Mouse (Mus musculus) embryo, embryonic 10 days (tissue): ENCODE measurements around the gene Icam4.
"Not testable (repeated sequence)": the region's sequence is repeated elsewhere in the genome, so short reads cannot be mapped to it uniquely, and the experiment has no call there.

Experiments used
- DNase-seq: peaks from one replicate; pipeline ENCODE4 v3.0.0-alpha.2; 2015; ENCODE audit warnings: low spot score

Gene Icam4

GRCm38 (mm10) chr9:21029291-21030054 lies at the start of gene Icam4:
Icam4 (plus strand) TSS chr9:21029373.
- peak; percentile 90 for DNase-seq

- no peak for DNase-seq
Observed at GRCm38 (mm10) chr9:20979769-20980168, 49.4 kb upstream of the Icam4 start.

GRCm38 (mm10) chr9:20982171-20982570 lies 47.0 kb upstream of the Icam4 start:
- no peak for DNase-seq

- DNase-seq: no peak
Observed at GRCm38 (mm10) chr9:20983169-20983568, 46.0 kb upstream of the Icam4 start.

DNA sequence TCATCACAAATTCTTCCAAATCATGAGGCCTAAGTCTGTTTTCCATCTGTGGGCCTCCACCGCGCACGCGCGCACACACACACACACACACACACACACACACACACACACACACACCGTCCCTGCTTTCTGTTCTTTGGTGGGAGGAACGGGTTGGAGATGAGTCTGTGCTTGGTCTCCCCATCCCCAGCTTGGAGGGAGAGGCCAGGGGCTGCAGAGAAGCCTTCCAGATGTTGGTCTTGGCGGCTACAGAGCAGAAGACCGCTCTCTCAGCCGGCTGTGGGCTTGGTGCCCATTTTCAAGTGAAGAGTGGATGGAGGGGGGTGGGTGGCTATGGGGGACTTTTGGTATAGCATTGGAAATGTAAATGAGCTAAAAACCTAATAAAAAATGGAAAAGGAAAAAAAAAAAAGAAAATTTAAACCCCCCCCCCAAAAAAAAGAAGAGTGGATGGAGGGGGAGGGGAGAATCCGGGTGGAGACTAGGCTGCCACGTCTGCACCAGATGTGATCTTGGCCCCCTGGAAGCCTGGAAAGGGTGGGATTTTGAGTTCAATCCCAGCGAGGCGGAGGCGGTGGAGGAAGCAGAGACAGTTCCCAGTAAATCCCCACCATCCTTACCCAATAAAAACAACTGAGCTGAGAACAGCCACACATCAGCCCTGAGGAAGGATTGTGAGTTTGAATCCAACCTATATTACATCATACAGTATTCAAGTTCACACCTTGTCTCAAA lies 42.1 kb upstream of the Icam4 start:
- DNase-seq: no peak

DNA sequence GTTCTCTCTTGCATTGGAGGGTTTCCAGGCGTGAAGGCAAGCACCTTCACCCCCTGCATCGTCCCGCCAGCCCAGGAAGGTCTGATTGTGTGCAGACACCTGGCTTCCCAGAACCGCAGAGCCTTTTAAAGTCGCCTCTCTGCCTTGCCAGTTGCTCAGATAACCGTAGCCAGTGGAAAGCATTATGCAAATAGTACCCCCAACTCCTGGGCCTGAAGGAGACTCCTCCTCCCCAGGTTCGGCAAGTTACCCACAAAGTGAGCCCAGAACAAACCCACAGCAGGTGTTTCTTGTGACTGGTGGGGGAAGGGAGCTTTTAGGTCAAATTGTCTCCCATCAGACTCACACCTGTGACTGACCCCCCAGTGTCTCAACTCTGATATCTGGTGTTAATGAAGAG lies 41.2 kb upstream of the Icam4 start:
- no peak for DNase-seq

GRCm38 (mm10) chr9:20990861-20991260 lies 38.3 kb upstream of the Icam4 start:
- peak; percentile 68 for DNase-seq

GRCm38 (mm10) chr9:20991587-20991986 lies 37.6 kb upstream of the Icam4 start:
- no peak for DNase-seq

- DNase-seq: no peak
Observed at GRCm38 (mm10) chr9:20993165-20993898, 35.8 kb upstream of the Icam4 start.

DNA sequence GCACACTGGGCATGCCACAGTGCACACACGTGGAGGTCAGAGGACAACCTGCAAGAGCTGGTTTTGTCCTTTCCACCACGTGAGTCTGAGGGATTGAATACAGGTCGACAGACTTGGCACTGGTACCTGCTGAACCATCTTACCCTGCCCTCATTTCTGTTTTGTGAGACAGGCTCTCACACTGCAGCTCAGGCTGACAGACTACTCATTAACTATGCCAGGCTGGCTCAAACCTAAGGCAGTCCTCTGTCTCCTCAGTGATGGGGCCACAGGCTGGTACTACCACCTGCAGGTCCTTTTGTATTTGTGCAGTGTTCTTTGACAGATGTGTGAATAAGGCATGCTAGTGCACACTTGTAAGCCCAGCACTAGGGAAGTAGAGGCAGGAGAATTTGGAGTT lies 34.1 kb upstream of the Icam4 start:
- no peak for DNase-seq

- no peak for DNase-seq
Observed at GRCm38 (mm10) chr9:20997065-20997464, 32.1 kb upstream of the Icam4 start.

GRCm38 (mm10) chr9:20998337-20998736 lies 30.8 kb upstream of the Icam4 start:
- peak; percentile 54 for DNase-seq

DNA sequence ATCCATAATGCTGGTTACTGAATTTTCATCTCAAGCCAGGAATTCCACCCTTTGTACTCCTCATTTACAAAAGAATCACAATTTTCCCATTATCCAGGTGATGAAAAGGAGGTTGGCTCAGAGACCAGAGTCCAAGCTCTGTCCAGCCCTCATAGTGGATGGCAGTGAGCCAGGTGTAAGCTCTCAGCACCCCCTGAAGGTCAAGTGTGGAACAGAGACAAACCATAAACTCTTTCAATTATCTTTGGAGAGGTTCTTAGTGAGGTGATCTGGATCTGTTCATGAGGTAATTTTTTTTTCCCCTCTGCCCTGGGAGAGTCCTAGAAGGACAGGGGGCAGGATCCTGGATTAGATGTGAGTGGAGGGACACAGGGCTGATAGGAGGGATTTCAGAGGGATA lies 28.4 kb upstream of the Icam4 start:
- DNase-seq: peak; percentile 52

- DNase-seq: no peak
Observed at GRCm38 (mm10) chr9:21001651-21002200, 27.4 kb upstream of the Icam4 start.

GRCm38 (mm10) chr9:21002270-21002626 lies 26.9 kb upstream of the Icam4 start:
- DNase-seq: no peak

DNA sequence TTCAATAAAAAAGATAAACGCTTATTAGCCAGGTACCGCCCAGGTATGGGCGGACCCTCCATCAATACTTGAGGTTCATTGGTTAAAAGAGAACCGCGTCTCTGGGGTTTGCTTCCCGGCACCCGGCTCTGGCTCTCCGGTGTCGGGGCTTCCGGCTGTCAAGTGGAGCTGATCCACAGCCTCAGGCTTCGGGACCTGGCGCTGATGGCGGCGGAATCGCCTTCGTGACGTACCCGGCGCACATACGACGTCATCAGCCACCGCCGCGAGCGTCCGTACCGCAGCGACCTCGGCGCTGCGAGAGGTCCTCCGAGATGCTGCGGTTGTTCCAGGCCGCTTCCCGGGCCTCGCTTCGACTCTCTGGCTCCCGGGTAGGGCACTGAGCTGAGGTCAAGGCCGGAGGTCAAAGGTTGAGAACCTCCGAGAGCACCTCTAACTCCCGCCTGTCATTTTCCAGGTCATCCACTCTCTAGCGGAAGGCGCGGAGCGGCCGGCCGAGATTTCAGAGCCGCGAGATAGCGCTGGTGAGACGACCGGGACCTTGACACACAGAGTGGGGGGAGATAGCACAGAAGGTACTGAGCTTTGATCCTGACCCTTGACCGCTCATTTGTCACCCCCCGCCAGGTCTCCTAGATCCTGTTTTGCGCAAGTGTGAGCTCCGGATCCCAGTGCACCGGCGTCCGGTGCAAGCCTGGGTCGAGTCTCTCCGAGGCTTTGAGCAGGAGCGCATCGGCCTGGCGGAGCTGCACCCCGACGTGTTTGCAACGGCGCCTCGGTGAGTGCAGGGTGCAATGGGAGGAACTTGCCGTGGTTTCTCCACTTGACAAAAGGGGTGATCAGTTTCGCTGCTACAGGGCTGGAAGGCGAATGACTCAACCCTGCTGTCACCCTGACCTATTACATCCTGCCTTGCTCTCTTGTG lies 26.3 kb upstream of the Icam4 start, which contains the start of gene Mrpl4:
Mrpl4 (plus strand) TSS at position 112 of the 925 bp plus-strand sequence.
- DNase-seq: peak; percentile 96

DNA sequence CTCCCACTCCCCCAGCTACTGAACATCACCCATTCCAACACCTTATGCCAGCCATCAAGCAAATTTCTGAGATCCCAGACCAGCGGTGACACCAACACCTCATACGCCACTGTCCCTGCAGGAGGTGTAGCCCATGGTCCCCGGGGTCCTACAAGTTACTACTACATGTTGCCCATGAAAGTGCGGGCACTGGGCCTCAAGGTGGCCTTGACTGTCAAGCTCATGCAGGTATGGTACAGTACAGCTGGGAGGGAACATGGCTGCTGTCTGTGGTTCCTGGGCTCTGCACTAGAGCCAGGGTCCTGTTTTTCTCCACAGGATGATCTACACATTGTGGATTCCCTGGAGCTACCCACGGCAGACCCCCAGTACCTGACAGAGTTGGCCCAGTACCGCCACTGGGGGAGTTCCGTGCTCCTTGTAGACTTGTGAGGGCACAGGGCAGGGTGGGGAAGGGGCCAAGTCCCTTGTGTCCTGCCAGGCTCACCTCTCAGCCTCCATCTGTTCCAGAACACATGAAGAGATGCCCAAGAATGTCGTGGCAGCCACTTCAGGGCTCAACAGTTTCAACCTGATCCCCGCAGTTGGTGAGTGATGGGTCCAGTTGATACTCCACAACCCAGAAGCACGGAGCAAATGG lies 21.7 kb upstream of the Icam4 start:
- DNase-seq: no peak

GRCm38 (mm10) chr9:21008007-21008406 lies 21.2 kb upstream of the Icam4 start:
- no peak for DNase-seq

DNA sequence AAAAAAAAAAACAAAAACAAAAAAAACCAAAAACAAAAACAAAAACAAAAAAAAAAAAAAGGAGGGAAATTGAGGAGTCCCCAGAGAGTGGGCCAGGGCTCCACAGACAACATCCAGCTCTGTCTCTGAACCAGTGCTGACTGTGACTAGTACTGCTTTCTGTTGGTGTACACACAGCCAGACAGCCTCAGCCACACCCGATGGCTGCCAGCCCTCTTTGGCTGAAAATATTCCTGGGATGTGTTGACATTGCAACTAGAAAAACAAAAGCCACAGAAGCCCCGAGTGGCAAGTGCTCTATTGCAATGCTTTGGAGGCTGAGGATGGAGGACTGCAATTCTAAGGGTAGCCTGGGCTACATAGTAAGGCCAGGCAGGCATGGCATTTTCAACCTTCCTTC lies 18.8 kb upstream of the Icam4 start:
- no peak for DNase-seq

GRCm38 (mm10) chr9:21010939-21011541 lies 18.1 kb upstream of the Icam4 start:
- not testable (repeated sequence) for DNase-seq
